8 mouse cellular contexts compared by ENCODE assay signal in the genomic region with DNA sequence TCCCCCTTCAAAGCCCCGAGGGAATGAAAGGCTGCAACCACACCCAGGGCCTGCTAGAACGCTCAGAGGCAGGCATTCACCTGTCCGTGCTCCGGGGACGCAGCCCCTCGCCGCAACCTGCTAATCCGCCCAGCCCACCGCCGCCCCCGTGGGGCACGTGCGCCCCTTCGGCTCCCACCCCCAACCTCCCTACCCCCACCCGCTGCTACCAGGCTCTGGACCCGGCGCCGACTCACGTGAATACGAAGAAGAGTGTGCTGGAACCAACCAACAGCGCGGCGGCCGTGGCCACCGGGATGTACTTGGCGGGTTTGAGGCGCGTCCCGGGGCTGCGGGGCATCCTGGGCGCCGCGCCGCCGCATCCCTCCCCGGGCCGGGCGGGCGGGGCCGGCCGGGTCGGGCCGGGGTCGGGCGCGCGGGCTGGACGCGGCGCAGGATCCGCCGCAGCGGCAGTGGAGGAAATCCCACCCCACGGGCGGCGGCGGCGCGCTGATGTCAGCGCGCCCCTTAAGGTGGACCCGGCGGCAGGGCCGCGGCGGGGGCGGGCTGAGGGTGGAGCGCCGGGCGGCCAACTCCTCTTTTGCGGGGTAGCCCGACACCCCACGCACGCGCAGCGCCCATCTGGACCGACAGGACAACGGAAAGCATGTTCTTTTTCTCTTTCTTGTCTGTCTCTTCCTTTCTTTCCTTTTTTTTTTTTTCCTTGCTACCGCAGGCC. TPM values are rescaled to one million over a fixed set of nuclear protein-coding genes. Genes with fewer than 3 reads are reported as not detected.
DNase-seq lines count a peak whose midpoint lies in the region; ATAC-seq and TF ChIP-seq lines count a peak whose summit lies in the region.

A gene (minus strand): TSS at position 466 of the 718 bp plus-strand sequence.

- peaks cover 14% of the 10 kb centered on the region for H3K36me3 ChIP-seq in hindbrain, postnatal 0 days (ENCODE audit: insufficient read depth, low read length)

- peaks cover 21% of the 10 kb centered on the region for H3K4me1 ChIP-seq in hindbrain, postnatal 0 days (ENCODE audit: insufficient read depth, low read length)

- peak; percentile 51 for DNase-seq in T-cell, adult 2 months (ENCODE audit: low spot score)
- peak; percentile 86 to 92 for DNase-seq in cerebellum, postnatal 10 days
- DNase-seq in gastrocnemius, postnatal 14 days = peak; percentile 84
- DNase-seq in hindbrain, postnatal 0 days (ENCODE audit: low spot score) = peak; percentile 89
- DNase-seq in left cerebral cortex, postnatal 14 days (ENCODE audit: low spot score in 2 of 2) = peak; percentile 56 to 82
- peak; percentile 75 to 83 for DNase-seq in right cerebral cortex, adult 2 months (ENCODE audit: low spot score in 2 of 2)

- H3K4me2 ChIP-seq in hindbrain, postnatal 0 days (ENCODE audit: low read depth, low read length) = peak within 1 kb of the TSS; percentile 85

- no peak for TF ChIP-seq CTCF in hindbrain, postnatal 0 days (IDR thresholded peaks at IDR 0.05; ENCODE audit: low read depth)

- peak within 1 kb of the TSS; percentile 92 for H3K27ac ChIP-seq in hindbrain, postnatal 0 days

- no peaks in the 10 kb centered on the region for H3K9me3 ChIP-seq in hindbrain, postnatal 0 days (ENCODE audit: low read length)

- H3K4me3 ChIP-seq in hindbrain, postnatal 0 days (ENCODE audit: low read length) = peak within 1 kb of the TSS; percentile 63

- no peaks in the 10 kb centered on the region for H3K27me3 ChIP-seq in hindbrain, postnatal 0 days (ENCODE audit: insufficient read depth, low read length)

- H3K9ac ChIP-seq in hindbrain, postnatal 0 days (replicated peaks; ENCODE audit: low read length) = peak within 1 kb of the TSS; percentile 82

- peak; percentile 83 for ATAC-seq in hindbrain, postnatal 0 days
- peak; percentile 59 for ATAC-seq in megakaryocyte, adult 5-6 weeks (ENCODE audit: poor library complexity, severe bottlenecking)
- no peak for ATAC-seq in monocyte, adult 5-6 weeks (replicated peaks; ENCODE audit: insufficient number of reproducible peaks, low FRiP score, low TSS enrichment, poor library complexity, severe bottlenecking)

- intact Hi-C loops in gastrocnemius, postnatal 14 days (cut with DNase I; ENCODE audit: low total_unique reads) = no loop called here
- intact Hi-C loops in left cerebral cortex, postnatal 14 days (cut with DNase I) = no loop called here

- WGBS in hindbrain, postnatal 0 days = 1% methylated on average over 61 of the region's 79 CpGs

RNA-seq across cellular contexts. Expression of the gene that starts here (rescaled TPM):
- total RNA-seq in gastrocnemius, postnatal 14 days (2021) = 10 to 100 TPM; 20.3 to 21.7 TPM
- 32.0 and 34.0 TPM in 2 replicates for total RNA-seq in hindbrain, postnatal 0 days (2014; rRNA removed)
- 13.3 and 14.5 TPM in 2 replicates for polyA plus RNA-seq in hindbrain, postnatal 0 days (2015; fragmentation: Nextera tagmentation; extraction: Ambion mirVana)
- 100 to 1,000 TPM; 151 to 155 TPM for total RNA-seq in left cerebral cortex, postnatal 14 days (2021)
- total RNA-seq in megakaryocyte, adult 5-6 weeks (2015) = 5.1 and 5.8 TPM in 2 replicates
- total RNA-seq in megakaryocyte, adult 5-6 weeks (2017) = 2.2 and 4.0 TPM in 2 replicates
- 0.76 to 6.5 TPM (median 1.2 TPM) in 3 replicates for total RNA-seq in monocyte, adult 5-6 weeks (2017)
